12 mouse cellular contexts compared by ENCODE assay signal in genomic region chr2:118682544-118683260, GRCm38 (mm10). TPM values are rescaled to one million over a fixed set of nuclear protein-coding genes. Genes with fewer than 3 reads are reported as not detected.
DNase-seq lines count a peak whose midpoint lies in the region; ATAC-seq and TF ChIP-seq lines count a peak whose summit lies in the region.
"Had no signal": no experiment of that assay in that cellular context is flagged by ENCODE, and none has a peak within 500 bp of the region (broad histone marks: within the 10 kb centered on the region; RNA-seq: fewer than 3 reads in every experiment).

No protein-coding gene starts in this region.

- no peak for TF ChIP-seq CTCF in lung, embryonic 14.5 days (IDR thresholded peaks at IDR 0.05; ENCODE audit: low read depth)
- no peak for TF ChIP-seq CTCF in lung, adult 2 months (IDR thresholded peaks at IDR 0.05; ENCODE audit: insufficient read depth, low read length)

- 40% methylated on average over 8 of the region's 8 CpGs for WGBS in heart, embryonic 14.5 days
- WGBS in lung, embryonic 14.5 days: 29% methylated on average over 8 of the region's 8 CpGs
- WGBS in lung, adult 2 months: 55% methylated on average over 8 of the region's 8 CpGs

- H3K9ac ChIP-seq in heart, embryonic 14.5 days (ENCODE audit: low read length): no peak overlapping the region
- H3K9ac ChIP-seq in lung, embryonic 14.5 days: no peak overlapping the region

- H3K4me3 ChIP-seq in heart, embryonic 14.5 days (ENCODE audit: control insufficient read depth in 1 of 2, insufficient read depth in 1 of 2, low read depth in 1 of 2, low read length in 2 of 2): no peak overlapping the region
- no peak overlapping the region for H3K4me3 ChIP-seq in lung, embryonic 14.5 days (ENCODE audit: low read depth, low read length)
- no peak overlapping the region for H3K4me3 ChIP-seq in lung, adult 2 months (replicated peaks; ENCODE audit: extremely low read depth, low read depth, low read length)

- peaks cover 20% of the 10 kb centered on the region for H3K27me3 ChIP-seq in heart, embryonic 14.5 days (ENCODE audit: control insufficient read depth, insufficient read depth, low read length)
- H3K27me3 ChIP-seq in lung, embryonic 14.5 days (ENCODE audit: insufficient read depth, low read length): peaks cover 13% of the 10 kb centered on the region

- H3K4me1 ChIP-seq in heart, embryonic 14.5 days (ENCODE audit: control insufficient read depth in 2 of 2, insufficient read depth in 2 of 2, low read length in 2 of 2): peaks cover 19 to 30% of the 10 kb centered on the region in 2 experiments
- 0 out of 2 replicates have a peak, but pooled peaks cover under 1% of the 10 kb centered on the region for H3K4me1 ChIP-seq in lung, embryonic 14.5 days (ENCODE audit: insufficient read depth)
- no peaks in the 10 kb centered on the region for H3K4me1 ChIP-seq in lung, adult 2 months (ENCODE audit: control insufficient read depth, insufficient read depth, low read length)

- H3K9me3 ChIP-seq in heart, embryonic 14.5 days (ENCODE audit: control insufficient read depth, low read length): no peaks in the 10 kb centered on the region
- H3K9me3 ChIP-seq in lung, embryonic 14.5 days (ENCODE audit: low read depth, low read length): no peaks in the 10 kb centered on the region

- H3K36me3 ChIP-seq in heart, embryonic 14.5 days (ENCODE audit: control insufficient read depth, insufficient read depth, low read length): no peaks in the 10 kb centered on the region
- H3K36me3 ChIP-seq in lung, embryonic 14.5 days (ENCODE audit: insufficient read depth): no peaks in the 10 kb centered on the region

- intact Hi-C loops in heart, postnatal 25 days (cut with DNase I): no loop called here

- no peak overlapping the region for H3K4me2 ChIP-seq in heart, embryonic 14.5 days (ENCODE audit: low read length)
- no peak overlapping the region for H3K4me2 ChIP-seq in lung, embryonic 14.5 days

- no peak for DNase-seq in heart, postnatal 25 days (ENCODE audit: low spot score)
- peak; percentile 51 for DNase-seq in lung, embryonic 14.5 days
- no peak for DNase-seq in lung, adult 2 months
- peak; percentile 72 for DNase-seq in adrenal gland, postnatal 14 days
- peak; percentile 60 to 74 for DNase-seq in kidney, postnatal 25 days
- no peak for DNase-seq in cerebellum, adult 9-10 months
- DNase-seq: lung, postnatal 14 days; thymus, adult 18-20 months had no signal

- ATAC-seq in heart, embryonic 14.5 days (ENCODE audit: insufficient number of reproducible peaks, insufficient read depth, low FRiP score, low read depth): peak; percentile 48
- peak; percentile 39; the same call in 1 of the 2 replicates for ATAC-seq in lung, embryonic 14.5 days (ENCODE audit: insufficient read depth)
- ATAC-seq in erythroid progenitor cell, adult 5-6 weeks (replicated peaks; ENCODE audit: low FRiP score, poor library complexity, severe bottlenecking): no peak

- H3K27ac ChIP-seq in heart, embryonic 14.5 days (replicated peaks in 1 of 2; ENCODE audit: control insufficient read depth in 1 of 2, insufficient read depth in 1 of 2, low read depth in 2 of 2, low read length in 2 of 2): peak overlapping the region in 1 of 2 experiments; percentile 64; a peak in 3 of 4 replicates
- H3K27ac ChIP-seq in lung, embryonic 14.5 days (ENCODE audit: low read depth): no peak overlapping the region

- no peak for TF ChIP-seq POLR2A in lung, adult 2 months (IDR thresholded peaks at IDR 0.05; ENCODE audit: borderline replicate concordance, extremely low read depth, low read depth, low read length)

RNA-seq across cellular contexts. Expression of gene Pak6, which starts 19.6 kb away (rescaled TPM):
- 8.3 and 8.6 TPM in 2 replicates for polyA plus RNA-seq in heart, embryonic 14.5 days (2014; fragmentation: Nextera tagmentation; extraction: Ambion mirVana)
- total RNA-seq in heart, postnatal 25 days (2021): 1 to 10 TPM; 6.4 to 9.9 TPM
- polyA plus RNA-seq in lung, embryonic 14.5 days (2014; fragmentation: Nextera tagmentation; extraction: Ambion mirVana): 0.93 and 0.95 TPM in 2 replicates
- 8.2 and 11.8 TPM in 2 replicates for polyA plus RNA-seq in lung, adult 2 months (2012; rRNA removed)
- 10.5 and 12.7 TPM in 2 replicates for total RNA-seq in adrenal gland, postnatal 14 days (2021)
- not detected in 2 replicates for total RNA-seq in erythroid progenitor cell, adult 5-6 weeks (2015; ENCODE audit: low replicate concordance)
- total RNA-seq in erythroid progenitor cell, adult 5-6 weeks (2017; ENCODE audit: low replicate concordance): 0.15 and 0.39 TPM in 2 replicates
- total RNA-seq: monocyte, adult 5-6 weeks had no signal

RNA-seq across cellular contexts. Expression of gene Ankrd63, which starts 21.1 kb away (rescaled TPM):
- polyA plus RNA-seq in heart, embryonic 14.5 days (2014; fragmentation: Nextera tagmentation; extraction: Ambion mirVana): 2.1 and 3.0 TPM in 2 replicates
- 1 to 10 TPM; 1.8 to 3.0 TPM for total RNA-seq in heart, postnatal 25 days (2021)
- polyA plus RNA-seq in lung, embryonic 14.5 days (2014; fragmentation: Nextera tagmentation; extraction: Ambion mirVana): not detected in 2 replicates
- 5.0 and 5.4 TPM in 2 replicates for polyA plus RNA-seq in lung, adult 2 months (2012; rRNA removed)
- total RNA-seq in adrenal gland, postnatal 14 days (2021): 0.15 and 0.30 TPM in 2 replicates
- total RNA-seq in erythroid progenitor cell, adult 5-6 weeks (2015; ENCODE audit: low replicate concordance): not detected in 2 replicates
- not detected in 2 replicates for total RNA-seq in erythroid progenitor cell, adult 5-6 weeks (2017; ENCODE audit: low replicate concordance)
- total RNA-seq: monocyte, adult 5-6 weeks had no signal
- polyA plus RNA-seq: limb, embryonic 11.5 days had no signal

RNA-seq across cellular contexts. Expression of gene Plcb2, which starts 45.5 kb away (rescaled TPM):
- polyA plus RNA-seq in heart, embryonic 14.5 days (2014; fragmentation: Nextera tagmentation; extraction: Ambion mirVana): 2.0 and 2.6 TPM in 2 replicates
- 1 to 10 TPM; 1.9 to 2.8 TPM for total RNA-seq in heart, postnatal 25 days (2021)
- polyA plus RNA-seq in lung, embryonic 14.5 days (2014; fragmentation: Nextera tagmentation; extraction: Ambion mirVana): 1.3 and 1.5 TPM in 2 replicates
- polyA plus RNA-seq in lung, adult 2 months (2012; rRNA removed): 11.8 and 15.2 TPM in 2 replicates
- total RNA-seq in adrenal gland, postnatal 14 days (2021): 1.1 and 8.7 TPM in 2 replicates
- 14.3 and 18.4 TPM in 2 replicates for total RNA-seq in erythroid progenitor cell, adult 5-6 weeks (2015; ENCODE audit: low replicate concordance)
- total RNA-seq in erythroid progenitor cell, adult 5-6 weeks (2017; ENCODE audit: low replicate concordance): 9.8 and 12.3 TPM in 2 replicates

Comparison
In these comparisons a context has a peak if more than half of its experiments do, and no peak if none do; other contexts are left out.
1. DNase-seq: peak in lung, embryonic 14.5 days (single experiment), adrenal gland, postnatal 14 days (single experiment) and kidney, postnatal 25 days (2 of 2); none in heart, postnatal 25 days (single experiment), lung, adult 2 months (single experiment) and cerebellum, adult 9-10 months (single experiment).